Mouse (Mus musculus) CH12.LX (cell line): ENCODE results near the gene Ddx46.

ENCODE experiments used
- CHD2 ChIP-seq: IDR thresholded peaks from 2 replicates; pipeline ENCODE4 v1.6.1; 2011; ENCODE audit warnings: low read length, improper control_type of control experiment
- CTCF ChIP-seq, 2 experiments: IDR thresholded peaks in 1 of 2; conservative IDR thresholded peaks in 1 of 2; 2 replicates each; pipeline ENCODE4 v1.5.1; 2011 to 2012; ENCODE audit warnings: low read depth in 2 of 2, low read length in 2 of 2, improper control_type of control experiment in 1 of 2, inconsistent platforms in 1 of 2, mild to moderate bottlenecking in 1 of 2, moderate library complexity in 1 of 2
- EP300 ChIP-seq: IDR thresholded peaks from 2 replicates; pipeline ENCODE4 v1.6.1; 2011; ENCODE audit warnings: low read length, improper control_type of control experiment
- GABPA ChIP-seq: IDR thresholded peaks from 2 replicates; pipeline ENCODE4 v1.6.1; 2012; ENCODE audit warnings: low read depth, low read length, improper control_type of control experiment, inconsistent platforms; ENCODE audit not compliant: insufficient replicate concordance
- HCFC1 ChIP-seq: IDR thresholded peaks from 2 replicates; pipeline ENCODE4 v1.6.1; 2012; ENCODE audit warnings: low read depth, mild to moderate bottlenecking, inconsistent platforms, low read length, improper control_type of control experiment
- IRF4 ChIP-seq: IDR thresholded peaks from 2 replicates; pipeline ENCODE4 v1.6.1; 2014; ENCODE audit warnings: low read depth, mild to moderate bottlenecking, inconsistent platforms, low read length, improper control_type of control experiment
- NRF1 ChIP-seq: IDR thresholded peaks from 2 replicates; pipeline ENCODE4 v1.6.1; 2014; ENCODE audit warnings: low read depth, mild to moderate bottlenecking, inconsistent platforms, low read length, improper control_type of control experiment, moderate library complexity
- POLR2A ChIP-seq: IDR thresholded peaks from 2 replicates; pipeline ENCODE4 v1.6.1; 2011; ENCODE audit warnings: low read depth, mild to moderate bottlenecking, improper control_type of control experiment, low read length
- RAD21 ChIP-seq: IDR thresholded peaks from 2 replicates; pipeline ENCODE4 v1.6.1; 2011; ENCODE audit warnings: low read depth, mild to moderate bottlenecking, low read length, improper control_type of control experiment, moderate library complexity
- SIN3A ChIP-seq: IDR thresholded peaks from 2 replicates; pipeline ENCODE4 v1.6.1; 2012; ENCODE audit warnings: low read length, improper control_type of control experiment, inconsistent platforms
- SMC3 ChIP-seq: IDR thresholded peaks from 2 replicates; pipeline ENCODE4 v1.6.1; 2011; ENCODE audit warnings: low read depth, low read length, improper control_type of control experiment

- TF ChIP-seq HCFC1, result 0 out of 2 replicates have a peak, but pooled peaks have one; percentile 28
- TF ChIP-seq POLR2A, result no peak
- no peak for TF ChIP-seq CTCF (conservative IDR thresholded peaks at IDR 0.05 in 1 of 2, IDR thresholded peaks at IDR 0.05 in 1 of 2; ENCODE audit: low read depth in 2 of 2, low read length in 2 of 2)
- TF ChIP-seq IRF4, result no peak
- TF ChIP-seq RAD21, result no peak
- TF ChIP-seq GABPA, result no peak
- 0 out of 2 replicates have a peak, but pooled peaks have one; percentile 26 for TF ChIP-seq EP300
- peak; percentile 68 for TF ChIP-seq SIN3A
- TF ChIP-seq NRF1, result no peak
- no peak for TF ChIP-seq CHD2
- TF ChIP-seq SMC3, result no peak
Measured at GRCm38 (mm10) chr13:55715167-55715512, 80.3 kb downstream of the Ddx46 start.
